Mouse (Mus musculus): Measurements from ENCODE around the gene Slc6a3. TPM values are rescaled to one million over a fixed set of nuclear protein-coding genes. Genes with fewer than 3 reads are reported as not detected.

Gene Slc6a3
- 0.08 and 0.75 TPM in 2 replicates for polyA plus RNA-seq (2014; fragmentation: Nextera tagmentation; extraction: Ambion mirVana)

GRCm38 (mm10) chr13:73536403-73536821 lies at the start of gene Slc6a3:
Gene Slc6a3, plus strand, starts transcription at chr13:73536747.
- H3K27me3 ChIP-seq (ENCODE audit: control insufficient read depth, insufficient read depth, low read length), result peaks cover 26% of the 10 kb centered on the region
- H3K36me3 ChIP-seq (ENCODE audit: control insufficient read depth, insufficient read depth, low read length), result no peaks in the 10 kb centered on the region
- peak within 1 kb of the TSS; percentile 29 for H3K4me3 ChIP-seq (ENCODE audit: low read depth, low read length)
- H3K9ac ChIP-seq (ENCODE audit: low read length), result peak within 1 kb of the TSS; percentile 39
- no peak within 1 kb of the TSS for H3K27ac ChIP-seq (ENCODE audit: low read depth, low read length)
- peak; percentile 46 for ATAC-seq (replicated peaks; ENCODE audit: low FRiP score)
- DNase-seq (ENCODE audit: low spot score), result peak; percentile 73
- no peaks in the 10 kb centered on the region for H3K9me3 ChIP-seq (ENCODE audit: control insufficient read depth, low read length)
- H3K4me2 ChIP-seq (ENCODE audit: low read depth, low read length, severe bottlenecking), result peak within 1 kb of the TSS; percentile 70
- under 1% methylated on average over 25 of the region's 26 CpGs for WGBS
- 0 out of 2 replicates have a peak, but pooled peaks cover 2% of the 10 kb centered on the region for H3K4me1 ChIP-seq (replicated peaks; ENCODE audit: control insufficient read depth, insufficient read depth, low read length)

GRCm38 (mm10) chr13:73488105-73488504 lies 48.4 kb upstream of the Slc6a3 start:
- no peak overlapping the region for H3K4me2 ChIP-seq (ENCODE audit: low read depth, low read length, severe bottlenecking)
- no peaks in the 10 kb centered on the region for H3K4me1 ChIP-seq (replicated peaks; ENCODE audit: control insufficient read depth, insufficient read depth, low read length)
- no peak overlapping the region for H3K9ac ChIP-seq (ENCODE audit: low read length)
- no peak overlapping the region for H3K27ac ChIP-seq (ENCODE audit: low read depth, low read length)
- H3K4me3 ChIP-seq (ENCODE audit: low read depth, low read length), result no peak overlapping the region
- ATAC-seq (replicated peaks; ENCODE audit: low FRiP score) (no peak), DNase-seq (ENCODE audit: low spot score) (no peak)
- no peaks in the 10 kb centered on the region for H3K27me3 ChIP-seq (ENCODE audit: control insufficient read depth, insufficient read depth, low read length)
- no peaks in the 10 kb centered on the region for H3K9me3 ChIP-seq (ENCODE audit: control insufficient read depth, low read length)
- 76% methylated on average over 3 of the region's 3 CpGs for WGBS
- peaks cover 3% of the 10 kb centered on the region; the same call in 1 of the 2 replicates for H3K36me3 ChIP-seq (ENCODE audit: control insufficient read depth, insufficient read depth, low read length)

GRCm38 (mm10) chr13:73488707-73489106 lies 47.8 kb upstream of the Slc6a3 start:
- peaks cover 3% of the 10 kb centered on the region; the same call in 1 of the 2 replicates for H3K36me3 ChIP-seq (ENCODE audit: control insufficient read depth, insufficient read depth, low read length)
- 94% methylated on average over 9 of the region's 9 CpGs for WGBS

GRCm38 (mm10) chr13:73489986-73490385 lies 46.6 kb upstream of the Slc6a3 start:
- no peak for ATAC-seq (replicated peaks; ENCODE audit: low FRiP score)
- no peaks in the 10 kb centered on the region for H3K4me1 ChIP-seq (replicated peaks; ENCODE audit: control insufficient read depth, insufficient read depth, low read length)
- WGBS, result 88% methylated on average over 3 of the region's 3 CpGs
- no peak overlapping the region for H3K4me2 ChIP-seq (ENCODE audit: low read depth, low read length, severe bottlenecking)
- H3K27me3 ChIP-seq (ENCODE audit: control insufficient read depth, insufficient read depth, low read length), result no peaks in the 10 kb centered on the region
- H3K9me3 ChIP-seq (ENCODE audit: control insufficient read depth, low read length), result no peaks in the 10 kb centered on the region
- H3K36me3 ChIP-seq (ENCODE audit: control insufficient read depth, insufficient read depth, low read length), result peaks cover 3% of the 10 kb centered on the region; the same call in 1 of the 2 replicates
- H3K4me3 ChIP-seq (ENCODE audit: low read depth, low read length), result no peak overlapping the region
- H3K9ac ChIP-seq (ENCODE audit: low read length), result no peak overlapping the region
- no peak overlapping the region for H3K27ac ChIP-seq (ENCODE audit: low read depth, low read length)
- no peak for DNase-seq (ENCODE audit: low spot score)

More at GRCm38 (mm10) chr13:73488707-73489106, 47.8 kb upstream of the Slc6a3 start:
- Histone ChIP-seq H3K9me3 (ENCODE audit: control insufficient read depth, low read length) (no peaks in the 10 kb centered on the region), H3K4me1 (replicated peaks; ENCODE audit: control insufficient read depth, insufficient read depth, low read length) (no peaks in the 10 kb centered on the region), H3K27me3 (ENCODE audit: control insufficient read depth, insufficient read depth, low read length) (no peaks in the 10 kb centered on the region), H3K9ac (ENCODE audit: low read length) (no peak overlapping the region), H3K4me3 (ENCODE audit: low read depth, low read length) (no peak overlapping the region), H3K27ac (ENCODE audit: low read depth, low read length) (no peak overlapping the region), H3K4me2 (ENCODE audit: low read depth, low read length, severe bottlenecking) (no peak overlapping the region)
- ATAC-seq (replicated peaks; ENCODE audit: low FRiP score) (no peak), DNase-seq (ENCODE audit: low spot score) (no peak)

GRCm38 (mm10) chr13:73490564-73491170 lies 45.9 kb upstream of the Slc6a3 start:
- no peak for DNase-seq (ENCODE audit: low spot score)

GRCm38 (mm10) chr13:73493183-73493582 lies 43.4 kb upstream of the Slc6a3 start:
- Histone ChIP-seq H3K27ac (ENCODE audit: low read depth, low read length) (no peak overlapping the region), H3K9me3 (ENCODE audit: control insufficient read depth, low read length) (no peaks in the 10 kb centered on the region), H3K27me3 (ENCODE audit: control insufficient read depth, insufficient read depth, low read length) (no peaks in the 10 kb centered on the region), H3K36me3 (ENCODE audit: control insufficient read depth, insufficient read depth, low read length) (peaks cover 2% of the 10 kb centered on the region; the same call in 1 of the 2 replicates), H3K4me2 (ENCODE audit: low read depth, low read length, severe bottlenecking) (no peak overlapping the region), H3K4me1 (replicated peaks; ENCODE audit: control insufficient read depth, insufficient read depth, low read length) (no peaks in the 10 kb centered on the region), H3K9ac (ENCODE audit: low read length) (no peak overlapping the region), H3K4me3 (ENCODE audit: low read depth, low read length) (no peak overlapping the region)
- DNase-seq (ENCODE audit: low spot score), result no peak
- 85% methylated on average over 4 of the region's 4 CpGs for WGBS
- ATAC-seq (replicated peaks; ENCODE audit: low FRiP score), result no peak

More at GRCm38 (mm10) chr13:73490564-73491170, 45.9 kb upstream of the Slc6a3 start:
- Histone ChIP-seq H3K9me3 (ENCODE audit: control insufficient read depth, low read length) (no peaks in the 10 kb centered on the region), H3K36me3 (ENCODE audit: control insufficient read depth, insufficient read depth, low read length) (peaks cover 3% of the 10 kb centered on the region; the same call in 1 of the 2 replicates), H3K4me2 (ENCODE audit: low read depth, low read length, severe bottlenecking) (no peak overlapping the region), H3K4me3 (ENCODE audit: low read depth, low read length) (no peak overlapping the region), H3K9ac (ENCODE audit: low read length) (no peak overlapping the region), H3K4me1 (replicated peaks; ENCODE audit: control insufficient read depth, insufficient read depth, low read length) (no peaks in the 10 kb centered on the region), H3K27ac (ENCODE audit: low read depth, low read length) (no peak overlapping the region), H3K27me3 (ENCODE audit: control insufficient read depth, insufficient read depth, low read length) (no peaks in the 10 kb centered on the region)
- no peak for ATAC-seq (replicated peaks; ENCODE audit: low FRiP score)
- WGBS, result 86% methylated on average over 8 of the region's 8 CpGs

GRCm38 (mm10) chr13:73494528-73494927 lies 42.0 kb upstream of the Slc6a3 start:
- Histone ChIP-seq H3K4me1 (replicated peaks; ENCODE audit: control insufficient read depth, insufficient read depth, low read length) (no peaks in the 10 kb centered on the region), H3K4me3 (ENCODE audit: low read depth, low read length) (no peak overlapping the region), H3K4me2 (ENCODE audit: low read depth, low read length, severe bottlenecking) (no peak overlapping the region), H3K9me3 (ENCODE audit: control insufficient read depth, low read length) (no peaks in the 10 kb centered on the region), H3K27me3 (ENCODE audit: control insufficient read depth, insufficient read depth, low read length) (no peaks in the 10 kb centered on the region), H3K9ac (ENCODE audit: low read length) (no peak overlapping the region), H3K27ac (ENCODE audit: low read depth, low read length) (no peak overlapping the region), H3K36me3 (ENCODE audit: control insufficient read depth, insufficient read depth, low read length) (peaks cover 2% of the 10 kb centered on the region; the same call in 1 of the 2 replicates)
- 96% methylated on average over 9 of the region's 9 CpGs for WGBS
- DNase-seq (ENCODE audit: low spot score) (no peak), ATAC-seq (replicated peaks; ENCODE audit: low FRiP score) (no peak)

GRCm38 (mm10) chr13:73496137-73496536 lies 40.4 kb upstream of the Slc6a3 start:
- Histone ChIP-seq H3K4me2 (ENCODE audit: low read depth, low read length, severe bottlenecking) (no peak overlapping the region), H3K9ac (ENCODE audit: low read length) (no peak overlapping the region), H3K36me3 (ENCODE audit: control insufficient read depth, insufficient read depth, low read length) (peaks cover 2% of the 10 kb centered on the region; the same call in 1 of the 2 replicates), H3K4me1 (replicated peaks; ENCODE audit: control insufficient read depth, insufficient read depth, low read length) (no peaks in the 10 kb centered on the region), H3K27me3 (ENCODE audit: control insufficient read depth, insufficient read depth, low read length) (no peaks in the 10 kb centered on the region), H3K9me3 (ENCODE audit: control insufficient read depth, low read length) (no peaks in the 10 kb centered on the region), H3K27ac (ENCODE audit: low read depth, low read length) (no peak overlapping the region), H3K4me3 (ENCODE audit: low read depth, low read length) (no peak overlapping the region)
- 74% methylated on average over 2 of the region's 2 CpGs for WGBS
- DNase-seq (ENCODE audit: low spot score) (no peak), ATAC-seq (replicated peaks; ENCODE audit: low FRiP score) (no peak)
